Mouse (Mus musculus): ENCODE measurements around the gene Wnt9a. TPM values are rescaled to one million over a fixed set of nuclear protein-coding genes. Genes with fewer than 3 reads are reported as not detected.

The Wnt9a gene
- polyA plus RNA-seq, 1 experiment: not detected

DNA sequence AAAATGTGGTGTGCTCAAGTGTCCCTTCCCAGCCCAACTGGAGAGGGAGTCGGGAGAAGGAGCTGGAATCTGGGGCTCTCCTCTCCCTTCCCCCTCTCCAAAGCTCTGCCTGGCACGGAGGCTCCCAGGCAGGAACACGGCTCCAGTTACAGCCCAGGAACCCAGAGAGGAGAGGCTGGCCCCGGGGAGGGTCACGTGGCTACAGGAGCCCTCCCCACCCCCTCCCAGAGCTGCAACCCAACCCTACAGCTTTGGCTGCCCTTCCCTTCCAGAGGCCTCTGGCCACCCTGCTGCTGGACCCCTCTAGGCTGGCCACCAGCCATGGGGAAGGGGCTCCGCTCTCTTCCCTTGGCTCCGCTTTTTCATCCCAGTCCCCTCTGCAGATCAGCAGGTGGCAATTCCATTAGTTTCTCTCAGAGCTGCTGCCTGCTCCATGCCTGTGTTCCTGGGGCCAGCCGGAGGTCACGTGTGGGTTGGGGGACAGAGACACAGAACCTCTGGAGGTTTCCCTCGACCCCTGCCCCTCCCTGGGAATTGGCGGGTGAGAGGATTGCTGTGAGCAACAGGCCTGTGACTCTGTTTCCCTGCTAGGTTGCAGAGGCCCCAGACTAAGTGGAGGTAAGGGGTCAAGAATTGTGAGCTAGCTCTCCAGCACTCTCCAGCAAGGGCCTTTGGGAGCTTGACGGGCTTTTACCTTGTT lies 2.5 kb downstream of the Wnt9a start:
- no peaks in the 10 kb centered on the region for H3K36me3 ChIP-seq (ENCODE audit: control insufficient read depth)
- no peak overlapping the region for H3K4me3 ChIP-seq (replicated peaks)
- TF ChIP-seq TAL1 (IDR thresholded peaks at IDR 0.05; ENCODE audit: low read length) (no peak), GATA1 (IDR thresholded peaks at IDR 0.05; ENCODE audit: low read length) (no peak)
- no peaks in the 10 kb centered on the region; the same call in 1 of the 2 replicates for H3K9me3 ChIP-seq (ENCODE audit: control insufficient read depth, low read length)
- H3K27me3 ChIP-seq (ENCODE audit: control insufficient read depth): peaks cover 73% of the 10 kb centered on the region
- no peaks in the 10 kb centered on the region for H3K4me1 ChIP-seq (ENCODE audit: control insufficient read depth)

GRCm38 (mm10) chr11:59309976-59310375 lies 3.2 kb downstream of the Wnt9a start:
- H3K4me3 ChIP-seq (replicated peaks): no peak overlapping the region
- no peaks in the 10 kb centered on the region; the same call in 1 of the 2 replicates for H3K9me3 ChIP-seq (ENCODE audit: control insufficient read depth, low read length)
- H3K4me1 ChIP-seq (ENCODE audit: control insufficient read depth): no peaks in the 10 kb centered on the region
- H3K36me3 ChIP-seq (ENCODE audit: control insufficient read depth): no peaks in the 10 kb centered on the region
- TF ChIP-seq TAL1 (IDR thresholded peaks at IDR 0.05; ENCODE audit: low read length) (no peak), GATA1 (IDR thresholded peaks at IDR 0.05; ENCODE audit: low read length) (no peak)
- peaks cover 65% of the 10 kb centered on the region for H3K27me3 ChIP-seq (ENCODE audit: control insufficient read depth)

DNA sequence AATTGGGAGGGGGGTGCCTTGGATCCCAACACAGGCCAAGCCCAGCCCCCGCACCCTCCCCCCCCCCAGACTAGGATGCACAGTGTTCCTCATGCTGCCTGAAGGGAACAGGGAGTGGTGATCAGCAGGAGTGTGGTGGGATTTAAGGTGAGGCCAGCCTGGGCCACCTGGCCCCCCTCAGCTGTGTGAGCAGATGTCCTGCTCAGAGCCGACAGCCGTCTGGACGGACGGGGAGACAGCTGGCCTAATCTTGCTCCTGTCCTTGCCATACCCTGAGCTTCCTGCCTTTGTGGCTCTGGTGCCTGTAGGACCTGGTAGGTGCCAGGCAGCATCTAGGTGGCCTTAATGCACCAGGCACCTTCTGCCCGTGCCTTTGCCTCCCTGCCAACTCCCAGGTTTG lies 5.3 kb downstream of the Wnt9a start:
- TF ChIP-seq GATA1 (IDR thresholded peaks at IDR 0.05; ENCODE audit: low read length) (no peak), TAL1 (IDR thresholded peaks at IDR 0.05; ENCODE audit: low read length) (no peak)
- Histone ChIP-seq H3K36me3 (ENCODE audit: control insufficient read depth) (no peaks in the 10 kb centered on the region), H3K27me3 (ENCODE audit: control insufficient read depth) (peaks cover 45% of the 10 kb centered on the region), H3K9me3 (ENCODE audit: control insufficient read depth, low read length) (no peaks in the 10 kb centered on the region; the same call in 1 of the 2 replicates), H3K4me1 (ENCODE audit: control insufficient read depth) (no peaks in the 10 kb centered on the region), H3K4me3 (replicated peaks) (no peak overlapping the region)

GRCm38 (mm10) chr11:59312501-59312900 lies 5.8 kb downstream of the Wnt9a start:
- no peaks in the 10 kb centered on the region for H3K4me1 ChIP-seq (ENCODE audit: control insufficient read depth)
- no peak for TF ChIP-seq TAL1 (IDR thresholded peaks at IDR 0.05; ENCODE audit: low read length)
- no peak for TF ChIP-seq GATA1 (IDR thresholded peaks at IDR 0.05; ENCODE audit: low read length)
- no peak overlapping the region for H3K4me3 ChIP-seq (replicated peaks)
- H3K9me3 ChIP-seq (ENCODE audit: control insufficient read depth, low read length): no peaks in the 10 kb centered on the region
- H3K27me3 ChIP-seq (ENCODE audit: control insufficient read depth): peaks cover 40% of the 10 kb centered on the region
- H3K36me3 ChIP-seq (ENCODE audit: control insufficient read depth): no peaks in the 10 kb centered on the region

- Histone ChIP-seq H3K36me3 (ENCODE audit: control insufficient read depth) (no peaks in the 10 kb centered on the region), H3K4me3 (replicated peaks) (no peak overlapping the region), H3K9me3 (ENCODE audit: control insufficient read depth, low read length) (no peaks in the 10 kb centered on the region), H3K27me3 (ENCODE audit: control insufficient read depth) (peaks cover 33% of the 10 kb centered on the region), H3K4me1 (ENCODE audit: control insufficient read depth) (no peaks in the 10 kb centered on the region)
- TF ChIP-seq GATA1 (IDR thresholded peaks at IDR 0.05; ENCODE audit: low read length) (no peak), TAL1 (IDR thresholded peaks at IDR 0.05; ENCODE audit: low read length) (no peak)
These were observed 6.5 kb downstream of the Wnt9a start for GRCm38 (mm10) chr11:59313029-59313811.

- peaks cover 26% of the 10 kb centered on the region for H3K27me3 ChIP-seq (ENCODE audit: control insufficient read depth)
- H3K4me1 ChIP-seq (ENCODE audit: control insufficient read depth): no peaks in the 10 kb centered on the region
- TF ChIP-seq GATA1 (IDR thresholded peaks at IDR 0.05; ENCODE audit: low read length) (no peak), TAL1 (IDR thresholded peaks at IDR 0.05; ENCODE audit: low read length) (no peak)
- no peak overlapping the region for H3K4me3 ChIP-seq (replicated peaks)
- H3K9me3 ChIP-seq (ENCODE audit: control insufficient read depth, low read length): no peaks in the 10 kb centered on the region
- H3K36me3 ChIP-seq (ENCODE audit: control insufficient read depth): no peaks in the 10 kb centered on the region
These were observed 7.2 kb downstream of the Wnt9a start for GRCm38 (mm10) chr11:59313944-59314343.

- no peak overlapping the region for H3K4me3 ChIP-seq (replicated peaks)
- no peaks in the 10 kb centered on the region for H3K9me3 ChIP-seq (ENCODE audit: control insufficient read depth, low read length)
- H3K27me3 ChIP-seq (ENCODE audit: control insufficient read depth): peaks cover 8% of the 10 kb centered on the region
- H3K36me3 ChIP-seq (ENCODE audit: control insufficient read depth): no peaks in the 10 kb centered on the region
- TF ChIP-seq TAL1 (IDR thresholded peaks at IDR 0.05; ENCODE audit: low read length) (no peak), GATA1 (IDR thresholded peaks at IDR 0.05; ENCODE audit: low read length) (no peak)
- H3K4me1 ChIP-seq (ENCODE audit: control insufficient read depth): no peaks in the 10 kb centered on the region
These were observed 9.8 kb downstream of the Wnt9a start for GRCm38 (mm10) chr11:59316517-59316916.

DNA sequence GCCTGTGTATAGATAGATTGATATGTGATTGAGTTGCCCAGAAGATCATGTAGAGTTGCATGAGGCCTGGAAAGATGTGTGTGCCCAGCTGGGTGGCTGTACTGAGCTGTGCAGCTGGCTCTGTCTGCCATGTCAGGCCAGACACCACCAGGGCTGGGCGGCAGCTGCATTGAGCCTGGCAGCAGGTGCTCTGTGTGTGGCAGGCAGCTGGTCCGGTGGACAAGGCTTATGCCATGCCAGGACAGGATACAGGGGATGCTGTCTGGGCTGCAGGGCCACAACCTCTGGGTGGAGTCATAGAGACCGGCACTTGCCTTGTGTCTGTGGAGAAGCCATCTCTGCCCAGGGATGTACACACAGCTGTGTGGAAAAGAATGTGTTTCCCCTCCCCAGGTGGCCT lies 16.3 kb downstream of the Wnt9a start:
- H3K4me3 ChIP-seq (replicated peaks): no peak overlapping the region
- no peaks in the 10 kb centered on the region; the same call in 1 of the 2 replicates for H3K27me3 ChIP-seq (ENCODE audit: control insufficient read depth)
- TF ChIP-seq TAL1 (IDR thresholded peaks at IDR 0.05; ENCODE audit: low read length) (no peak), GATA1 (IDR thresholded peaks at IDR 0.05; ENCODE audit: low read length) (no peak)
- H3K4me1 ChIP-seq (ENCODE audit: control insufficient read depth): no peaks in the 10 kb centered on the region
- H3K36me3 ChIP-seq (ENCODE audit: control insufficient read depth): no peaks in the 10 kb centered on the region
- H3K9me3 ChIP-seq (ENCODE audit: control insufficient read depth, low read length): no peaks in the 10 kb centered on the region

GRCm38 (mm10) chr11:59324777-59325176 lies 18.0 kb downstream of the Wnt9a start:
- H3K4me3 ChIP-seq (replicated peaks): no peak overlapping the region
- H3K27me3 ChIP-seq (ENCODE audit: control insufficient read depth): no peaks in the 10 kb centered on the region; the same call in 1 of the 2 replicates
- no peaks in the 10 kb centered on the region for H3K4me1 ChIP-seq (ENCODE audit: control insufficient read depth)
- H3K36me3 ChIP-seq (ENCODE audit: control insufficient read depth): no peaks in the 10 kb centered on the region
- H3K9me3 ChIP-seq (ENCODE audit: control insufficient read depth, low read length): no peaks in the 10 kb centered on the region
- TF ChIP-seq GATA1 (IDR thresholded peaks at IDR 0.05; ENCODE audit: low read length) (no peak), TAL1 (IDR thresholded peaks at IDR 0.05; ENCODE audit: low read length) (no peak)

All from erythroblast, embryonic 14.5 days (primary cell).